Mouse (Mus musculus) bone marrow macrophage, adult 2 months (primary cell): ENCODE measurements around the gene Mob3b. TPM values are rescaled to one million over a fixed set of nuclear protein-coding genes. Genes with fewer than 3 reads are reported as not detected.

Source experiments
- H3K27ac ChIP-seq: 2 replicates; pipeline ENCODE4 v1.5.1; 2012; ENCODE audit warnings: low read depth, low read length; ENCODE audit not compliant: insufficient read depth
- H3K4me1 ChIP-seq: 2 replicates; pipeline ENCODE4 v1.6.1; 2012; ENCODE audit warnings: low read length; ENCODE audit not compliant: control insufficient read depth, insufficient read depth
- H3K4me3 ChIP-seq: 2 replicates; pipeline ENCODE4 v1.5.1; 2012; ENCODE audit warnings: mild to moderate bottlenecking, low read length, moderate library complexity; ENCODE audit not compliant: insufficient read depth
- CTCF ChIP-seq: IDR thresholded peaks from 2 replicates; pipeline ENCODE4 v1.5.1; 2012; ENCODE audit warnings: low read depth, mild to moderate bottlenecking, low read length, moderate library complexity
- POLR2A ChIP-seq: IDR thresholded peaks from 2 replicates; pipeline ENCODE4 v1.6.1; 2012; ENCODE audit warnings: mild to moderate bottlenecking, low read depth, low read length, borderline replicate concordance
- polyA plus RNA-seq: library from polyadenylated mRNA; stranded (reverse); fragments of >200 nt; gene quantifications from 2 replicates; pipeline ENCODE4 v1.2.4, GENCODE M21; 2012; ENCODE audit not compliant: missing spikeins, insufficient read depth, insufficient read length

Mob3b gene
- polyA plus RNA-seq, 1 experiment = 11.4 TPM

DNA sequence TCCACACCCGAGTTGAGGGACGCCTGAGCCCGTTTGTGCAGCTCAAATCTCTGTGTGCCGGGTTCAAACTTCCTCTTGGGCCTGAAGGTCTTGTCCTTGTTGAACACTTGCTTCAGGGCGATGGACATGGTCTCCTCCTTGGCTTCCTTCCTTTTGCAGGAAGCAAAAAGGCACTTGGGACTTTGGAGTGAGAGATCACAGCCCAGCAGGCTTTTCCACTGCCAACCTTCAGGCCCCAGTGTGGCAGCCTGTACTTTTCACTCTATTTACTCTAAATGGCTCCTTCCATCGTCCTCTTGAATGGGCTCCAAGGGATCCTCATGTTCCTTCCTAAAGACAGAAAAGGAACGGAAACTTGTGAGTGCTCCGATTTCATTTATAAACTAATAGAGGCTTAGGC is 73.2 kb downstream of the Mob3b start:
- H3K27ac ChIP-seq = no peak overlapping the region
- no peak for TF ChIP-seq CTCF
- no peak for TF ChIP-seq POLR2A
- no peak overlapping the region for H3K4me3 ChIP-seq
- peaks cover 5% of the 10 kb centered on the region; the same call in 1 of the 2 replicates for H3K4me1 ChIP-seq

DNA sequence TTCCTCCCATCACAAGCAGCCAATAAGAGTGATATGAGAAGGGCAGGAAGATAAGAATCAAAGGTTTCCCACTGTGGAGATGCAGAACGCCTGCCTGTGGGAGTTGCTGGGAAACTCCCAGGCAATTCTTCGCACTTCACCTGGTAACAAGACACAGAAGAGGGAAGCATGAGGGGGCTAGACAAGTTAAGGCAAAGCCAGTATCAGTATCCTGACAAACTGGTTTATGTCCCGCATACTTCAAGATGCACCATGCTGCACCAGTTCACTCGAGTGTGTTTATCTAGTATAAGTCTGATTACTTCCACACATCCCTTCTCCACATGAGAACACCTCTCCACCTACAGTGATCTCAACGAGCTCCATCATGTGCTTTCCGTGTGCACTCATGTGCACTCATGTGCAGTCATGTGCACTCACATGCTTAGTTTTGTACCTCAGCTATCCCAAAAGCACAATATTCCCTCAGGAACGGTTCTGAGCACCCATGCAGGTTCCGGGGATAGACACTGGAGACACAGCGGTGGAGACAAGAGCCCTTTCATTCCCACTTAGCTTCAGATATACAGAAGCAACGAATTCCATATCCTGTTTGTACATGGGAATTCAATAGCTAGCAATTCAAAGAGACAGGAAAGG is 74.7 kb downstream of the Mob3b start:
- H3K27ac ChIP-seq = no peak overlapping the region
- TF ChIP-seq CTCF (no peak), POLR2A (no peak)

DNA sequence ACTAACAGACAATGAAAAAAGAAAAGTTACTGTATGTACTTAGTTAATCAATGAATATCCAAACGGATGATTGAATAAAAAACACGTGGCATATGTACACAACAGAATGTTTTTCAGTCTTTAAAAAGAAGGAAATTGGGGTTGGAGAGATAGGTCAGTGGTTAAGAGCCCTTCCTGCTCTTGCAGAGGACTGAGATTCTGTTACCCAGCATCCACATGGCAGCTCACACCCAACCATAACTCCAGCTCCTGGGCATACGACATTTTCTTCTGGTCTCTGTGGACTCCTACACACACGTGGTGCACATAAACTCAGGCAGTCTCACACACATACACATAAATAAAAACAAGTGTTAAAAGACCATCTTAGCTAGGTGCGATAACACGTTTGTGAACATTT is 77.0 kb downstream of the Mob3b start:
- Histone ChIP-seq H3K27ac (no peak overlapping the region), H3K4me1 (peaks cover 5% of the 10 kb centered on the region; the same call in 1 of the 2 replicates), H3K4me3 (no peak overlapping the region)
- TF ChIP-seq CTCF (no peak), POLR2A (no peak)

More for the DNA sequence above, 74.7 kb downstream of the Mob3b start:
- H3K4me3 ChIP-seq = no peak overlapping the region
- peaks cover 5% of the 10 kb centered on the region; the same call in 1 of the 2 replicates for H3K4me1 ChIP-seq

DNA sequence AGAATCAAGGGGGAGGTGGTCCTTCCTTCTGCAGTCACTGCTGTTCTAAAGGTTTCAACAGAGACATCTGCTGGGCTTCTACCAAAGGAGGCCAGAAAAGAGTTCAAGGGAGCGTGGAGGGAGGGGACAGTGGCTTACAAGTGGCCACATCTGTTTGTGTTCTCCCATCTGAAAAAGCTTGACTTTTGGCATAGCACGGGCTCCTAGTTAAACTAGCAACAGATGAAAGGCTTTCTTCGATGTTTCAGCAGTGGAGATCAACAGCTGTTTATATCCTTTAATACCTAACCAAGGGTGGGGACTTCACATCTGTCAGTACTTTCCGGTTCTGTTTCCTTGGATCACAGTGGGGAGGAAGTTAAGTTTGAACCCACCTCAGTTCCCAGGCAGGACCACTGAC is 88.5 kb downstream of the Mob3b start:
- H3K27ac ChIP-seq = no peak overlapping the region
- H3K4me3 ChIP-seq = no peak overlapping the region
- H3K4me1 ChIP-seq = 0 out of 2 replicates have a peak, but pooled peaks cover 2% of the 10 kb centered on the region
- TF ChIP-seq CTCF (no peak), POLR2A (no peak)

DNA sequence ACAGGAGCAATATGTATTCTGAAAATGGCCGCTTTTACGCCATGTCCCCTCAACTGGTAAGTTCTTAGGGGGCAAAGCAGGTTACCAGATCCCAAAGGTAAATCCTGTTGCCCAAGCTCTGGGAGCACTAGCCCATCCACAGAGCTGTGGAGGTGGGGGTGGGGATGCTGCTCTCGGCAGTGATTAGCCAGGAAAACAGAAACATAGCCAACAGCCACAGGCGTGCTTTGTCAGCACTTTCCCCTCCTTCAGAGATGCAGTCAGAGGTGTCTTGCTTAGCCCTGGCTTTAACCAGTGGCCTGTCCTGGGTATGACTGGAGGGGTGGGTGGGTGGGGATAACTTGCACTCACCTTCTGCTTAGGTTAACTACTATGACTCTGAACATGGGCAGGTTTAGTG is 91.1 kb downstream of the Mob3b start:
- no peak for TF ChIP-seq CTCF
- no peak for TF ChIP-seq POLR2A
- Histone ChIP-seq H3K4me1 (peaks cover 15% of the 10 kb centered on the region), H3K4me3 (no peak overlapping the region), H3K27ac (no peak overlapping the region)

DNA sequence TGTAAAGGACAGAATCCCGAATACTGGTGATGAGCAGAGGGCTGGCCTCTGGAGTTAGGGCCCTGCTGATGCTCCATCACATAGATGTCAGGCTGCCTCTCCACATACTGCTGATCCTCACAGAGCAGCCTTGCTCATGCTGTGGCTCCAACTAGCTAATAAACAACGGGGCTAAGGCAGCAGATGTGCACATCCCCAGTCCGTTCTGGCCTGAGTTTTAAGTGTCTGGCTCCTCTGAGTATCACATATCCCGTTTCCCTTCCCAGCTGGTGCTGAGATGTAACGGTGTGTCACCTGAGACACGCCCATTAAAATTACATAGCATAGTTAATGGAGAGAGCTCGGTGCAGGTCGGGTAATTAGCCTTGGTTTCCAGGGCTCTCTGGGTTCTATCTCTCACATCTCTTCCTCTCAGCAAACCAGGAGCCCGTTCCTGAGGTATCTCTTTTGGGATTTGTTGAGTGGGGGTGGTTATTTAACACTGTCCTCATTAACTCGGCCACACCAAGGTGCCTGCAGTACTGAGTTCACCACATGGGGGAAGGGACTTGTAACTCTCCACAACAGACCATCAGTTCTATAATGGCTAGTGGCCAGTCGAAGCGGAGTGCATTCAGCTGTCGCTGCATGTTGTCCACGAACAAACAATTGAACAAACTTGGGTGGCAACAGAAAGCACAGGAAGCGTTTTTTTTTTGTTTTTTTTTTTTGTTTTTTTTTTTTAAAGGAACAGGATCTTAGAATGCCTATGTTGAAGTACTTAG is 92.0 kb downstream of the Mob3b start:
- no peak overlapping the region for H3K4me3 ChIP-seq
- H3K27ac ChIP-seq = no peak overlapping the region
- peaks cover 17% of the 10 kb centered on the region for H3K4me1 ChIP-seq
- TF ChIP-seq POLR2A (no peak), CTCF (no peak)

DNA sequence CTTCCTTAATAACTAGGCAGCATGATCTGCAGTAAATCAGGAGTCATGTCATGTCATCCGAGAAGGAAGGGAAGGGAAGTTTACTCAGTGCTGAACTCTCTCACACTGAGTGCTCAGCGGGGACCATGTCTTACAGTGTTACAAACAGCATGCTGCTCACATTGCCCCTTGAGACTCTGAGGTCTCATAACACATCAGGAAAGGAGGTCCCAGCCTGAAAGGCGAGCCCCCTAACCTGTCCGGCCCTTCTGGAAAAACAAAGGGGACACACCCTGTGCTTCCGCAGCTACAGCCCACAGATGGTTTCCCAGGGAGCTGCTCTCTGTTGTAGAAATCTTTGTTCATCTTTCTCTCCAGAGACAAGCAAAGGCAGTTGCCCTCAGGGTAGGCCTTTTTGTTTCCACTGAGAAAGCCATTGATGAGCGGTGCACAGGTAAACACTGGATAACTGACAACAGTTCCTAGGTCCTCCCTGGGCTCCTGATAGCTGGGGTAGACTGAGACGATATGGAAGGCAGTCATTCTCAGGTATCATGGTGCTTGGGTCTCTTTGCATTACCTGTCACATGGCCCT is 94.1 kb downstream of the Mob3b start:
- peaks cover 17% of the 10 kb centered on the region for H3K4me1 ChIP-seq
- H3K27ac ChIP-seq = no peak overlapping the region
- no peak overlapping the region for H3K4me3 ChIP-seq
- TF ChIP-seq POLR2A (no peak), CTCF (no peak)

DNA sequence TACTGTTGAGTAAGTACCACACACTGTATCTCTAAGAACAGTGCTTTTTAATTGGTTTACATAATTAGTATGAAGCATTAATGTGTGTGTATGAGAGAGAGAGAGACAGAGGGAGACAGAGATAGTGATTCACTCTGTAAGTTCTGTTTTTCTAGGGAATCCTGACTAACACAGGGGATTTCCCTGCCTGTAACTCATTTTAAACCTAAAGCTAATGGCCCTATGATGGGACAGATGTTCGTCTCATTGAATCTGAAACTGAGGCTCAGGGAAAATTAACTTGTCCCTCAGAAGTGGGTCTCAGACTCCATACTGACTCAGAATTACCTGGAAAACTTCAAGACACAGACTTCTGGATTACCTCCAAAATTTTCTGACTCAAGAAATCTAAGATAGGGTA is 96.3 kb downstream of the Mob3b start:
- TF ChIP-seq POLR2A = no peak
- TF ChIP-seq CTCF = no peak
- Histone ChIP-seq H3K4me3 (no peak overlapping the region), H3K4me1 (peaks cover 15% of the 10 kb centered on the region)

DNA sequence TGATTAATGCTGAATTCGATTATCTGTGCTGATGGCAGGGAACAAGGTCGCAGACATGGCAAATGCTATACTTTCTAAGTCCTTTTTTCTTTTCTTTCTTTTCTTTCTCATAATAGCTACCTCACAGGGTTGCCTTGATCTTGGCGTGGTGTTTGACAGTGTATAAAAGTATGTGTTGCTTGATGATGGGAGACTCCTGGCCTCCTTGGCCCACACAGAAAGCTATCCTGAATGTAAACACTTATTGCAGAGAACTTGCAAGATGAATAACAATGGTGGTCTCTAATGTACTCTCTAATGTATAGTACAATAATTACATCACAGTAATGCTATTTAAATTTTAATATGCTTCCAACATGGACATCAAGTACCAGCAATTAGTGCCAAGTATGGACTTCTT is 96.9 kb downstream of the Mob3b start:
- Histone ChIP-seq H3K27ac (no peak overlapping the region), H3K4me1 (peaks cover 15% of the 10 kb centered on the region)
- TF ChIP-seq CTCF = no peak
- no peak for TF ChIP-seq POLR2A

More for the DNA sequence above, 96.3 kb downstream of the Mob3b start:
- no peak overlapping the region for H3K27ac ChIP-seq

DNA sequence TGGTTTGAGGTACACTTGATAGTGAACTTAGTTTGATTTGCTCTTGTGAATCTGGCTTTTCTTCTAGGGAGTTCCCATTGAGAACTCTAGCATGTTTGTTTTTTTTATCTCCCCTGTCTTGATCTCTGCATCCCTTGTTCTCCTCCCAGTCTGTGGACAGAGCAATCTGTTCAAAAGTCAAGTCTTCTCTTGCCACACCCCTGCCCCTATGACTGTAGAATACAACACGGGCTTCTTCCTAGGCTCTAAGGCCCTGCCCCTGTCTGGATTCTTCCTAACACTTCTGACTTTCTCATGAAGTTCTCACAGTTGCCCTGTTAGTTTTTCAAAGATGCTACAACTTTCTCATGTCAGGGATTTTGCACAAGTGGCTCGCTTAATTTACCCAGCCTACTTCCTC is 102.9 kb downstream of the Mob3b start:
- Histone ChIP-seq H3K4me1 (no peaks in the 10 kb centered on the region), H3K4me3 (no peak overlapping the region), H3K27ac (no peak overlapping the region)
- TF ChIP-seq POLR2A (no peak), CTCF (no peak)

More for the DNA sequence above, 96.9 kb downstream of the Mob3b start:
- no peak overlapping the region for H3K4me3 ChIP-seq
